Mouse (Mus musculus) effector memory CD4-positive, alpha-beta T cell, adult 5 months (primary cell): ENCODE results near the gene Gm12886. TPM values are rescaled to one million over a fixed set of nuclear protein-coding genes. Genes with fewer than 3 reads are reported as not detected.

ENCODE experiments used
- polyA plus RNA-seq: library from polyadenylated mRNA; unstranded; fragments of 100-300 nt; shearing (Covaris generic); gene quantifications from one replicate; pipeline ENCODE4 v1.2.1, GENCODE M21; 2017

Gene Gm12886
- not detected for polyA plus RNA-seq

GRCm38 (mm10) chr4:121422999-121423398 lies at the start of gene Gm12886:
Gm12886 (minus strand) TSS chr4:121423099.

Other genes with a start within 250 kb of the Gm12886 start
- 81.6 TPM for gene Rlf, start 208.0 kb downstream of the Gm12886 start, polyA plus RNA-seq
- not detected for gene Gm12888, start 98.2 kb downstream of the Gm12886 start, polyA plus RNA-seq
- not detected for gene Gm12887, start 199.0 kb upstream of the Gm12886 start, polyA plus RNA-seq